Mouse (Mus musculus) erythroid progenitor cell, adult 5-6 weeks (primary cell): Measurements from ENCODE around the gene Dcaf1. TPM values are rescaled to one million over a fixed set of nuclear protein-coding genes. Genes with fewer than 3 reads are reported as not detected.

Source experiments
- ATAC-seq: replicated peaks from 2 replicates; pipeline ENCODE4 v1.8.0; 2016; ENCODE audit warnings: moderate number of reproducible peaks, mild to moderate bottlenecking, moderate TSS enrichment, inconsistent platforms; ENCODE audit not compliant: poor library complexity, low FRiP score, severe bottlenecking
- total RNA-seq, 2 experiments: library from RNA; stranded (forward) in 1 of 2; stranded (reverse) in 1 of 2; fragments of 150-400 nt in 1 of 2; fragments of 186-747, 209-891 nt in 1 of 2; gene quantifications; 2 replicates each; pipeline versions ENCODE4 v1.2.3 to v1.2.4; 2015 to 2017; ENCODE audit warnings: low replicate concordance in 2 of 2

Gene Dcaf1
- total RNA-seq, 2 experiments from 2014 or later = 32.4 to 53.7 TPM

GRCm38 (mm10) chr9:106858036-106858435 lies 36.4 kb downstream of the Dcaf1 start:
- no peak for ATAC-seq

GRCm38 (mm10) chr9:106874216-106874615 lies 52.5 kb downstream of the Dcaf1 start:
- no peak for ATAC-seq

GRCm38 (mm10) chr9:106876666-106877065 lies 55.0 kb downstream of the Dcaf1 start:
- ATAC-seq = no peak

GRCm38 (mm10) chr9:106879471-106879870 lies 57.8 kb downstream of the Dcaf1 start:
- no peak for ATAC-seq

GRCm38 (mm10) chr9:106881071-106881755 lies 59.5 kb downstream of the Dcaf1 start:
- no peak for ATAC-seq

GRCm38 (mm10) chr9:106882176-106882575 lies 60.5 kb downstream of the Dcaf1 start:
- ATAC-seq = no peak

- no peak for ATAC-seq
Observed at GRCm38 (mm10) chr9:106883085-106883484, 61.4 kb downstream of the Dcaf1 start.

- ATAC-seq = no peak
Observed at GRCm38 (mm10) chr9:106884306-106884705, 62.6 kb downstream of the Dcaf1 start.

- ATAC-seq = no peak
Observed at GRCm38 (mm10) chr9:106884996-106885900, 63.6 kb downstream of the Dcaf1 start.

- peak; percentile 18; the same call in 1 of the 2 replicates for ATAC-seq
Observed at GRCm38 (mm10) chr9:106885901-106886731, 64.4 kb downstream of the Dcaf1 start.

GRCm38 (mm10) chr9:106886828-106887702 lies 65.4 kb downstream of the Dcaf1 start, which contains the start of gene Rbm15b:
Rbm15b (minus strand) TSS chr9:106887428.
- ATAC-seq = peak; percentile 77

- ATAC-seq = no peak
Observed at GRCm38 (mm10) chr9:106888346-106888745, 66.7 kb downstream of the Dcaf1 start.

- ATAC-seq = no peak
Observed at GRCm38 (mm10) chr9:106889321-106889720, 67.6 kb downstream of the Dcaf1 start.

GRCm38 (mm10) chr9:106890496-106891240 lies 69.0 kb downstream of the Dcaf1 start:
- no peak for ATAC-seq

GRCm38 (mm10) chr9:106891341-106891741 lies 69.7 kb downstream of the Dcaf1 start:
- no peak for ATAC-seq

- peak; percentile 86 for ATAC-seq
Observed at GRCm38 (mm10) chr9:106891829-106892551, 70.3 kb downstream of the Dcaf1 start, which contains the start of gene Manf. Manf (minus strand) TSS chr9:106891979.

- peak; percentile 22 for ATAC-seq
Observed at GRCm38 (mm10) chr9:106892552-106892875, 70.8 kb downstream of the Dcaf1 start.

GRCm38 (mm10) chr9:106893327-106893726 lies 71.7 kb downstream of the Dcaf1 start:
- ATAC-seq = no peak
